Mouse (Mus musculus) MEL (cell line): ENCODE measurements around the gene Col15a1. TPM values are rescaled to one million over a fixed set of nuclear protein-coding genes. Genes with fewer than 3 reads are reported as not detected.

Experiments
- DNase-seq: peaks from one replicate; pipeline ENCODE4 v3.0.0; 2011; ENCODE audit warnings: low read depth, low spot score
- H3K27ac ChIP-seq: 2 replicates; pipeline ENCODE4 v1.5.1; 2012; ENCODE audit warnings: low read depth, mild to moderate bottlenecking, control low read depth, low read length, moderate library complexity; ENCODE audit not compliant: control insufficient read depth
- H3K27me3 ChIP-seq, 2 experiments: fragments of 150-350 bp in 1 of 2; sonication (generic) in 1 of 2; 2 replicates each; pipeline ENCODE4 v1.6.1; 2012; ENCODE audit warnings: low read length in 2 of 2, mild to moderate bottlenecking in 2 of 2, improper control_type of control experiment in 1 of 2, moderate library complexity in 1 of 2; ENCODE audit not compliant: insufficient read depth in 2 of 2, control insufficient read depth in 1 of 2
- H3K36me3 ChIP-seq, 2 experiments: 2 replicates each; pipeline ENCODE4 v1.6.1; 2012 to 2014; ENCODE audit warnings: low read length in 2 of 2, improper control_type of control experiment in 1 of 2, inconsistent platforms in 1 of 2, mild to moderate bottlenecking in 1 of 2; ENCODE audit not compliant: insufficient read depth in 2 of 2, control insufficient read depth in 1 of 2
- H3K4me1 ChIP-seq, 2 experiments: fragments of 150-350 bp in 1 of 2; sonication (generic) in 1 of 2; 2 replicates each; pipeline ENCODE4 v1.6.1; 2012; ENCODE audit warnings: low read length in 2 of 2, improper control_type of control experiment in 1 of 2, mild to moderate bottlenecking in 1 of 2; ENCODE audit not compliant: insufficient read depth in 2 of 2, control insufficient read depth in 1 of 2
- H3K4me3 ChIP-seq, 2 experiments: fragments of 150-350 bp in 1 of 2; sonication (generic) in 1 of 2; 2 replicates each; pipeline ENCODE4 v1.5.1; 2012; ENCODE audit warnings: low read depth in 2 of 2, low read length in 2 of 2, mild to moderate bottlenecking in 2 of 2, moderate library complexity in 2 of 2, control low read depth in 1 of 2, improper control_type of control experiment in 1 of 2; ENCODE audit not compliant: control insufficient read depth in 1 of 2, insufficient read depth in 1 of 2
- H3K79me2 ChIP-seq: 2 replicates; pipeline ENCODE4 v1.6.1; 2012; ENCODE audit warnings: mild to moderate bottlenecking, low read length, moderate library complexity; ENCODE audit not compliant: control insufficient read depth, poor library complexity, insufficient read depth
- H3K9ac ChIP-seq: 2 replicates; pipeline ENCODE4 v1.6.1; 2012; ENCODE audit warnings: low read depth, mild to moderate bottlenecking, control low read depth, low read length, moderate library complexity; ENCODE audit not compliant: control insufficient read depth, poor library complexity, severe bottlenecking
- H3K9me3 ChIP-seq: fragments of 150-350 bp; sonication (generic); replicated peaks from 2 replicates; pipeline ENCODE4 v1.6.1; 2012; ENCODE audit warnings: mild to moderate bottlenecking, low read length, improper control_type of control experiment, moderate library complexity; ENCODE audit not compliant: insufficient read depth
- BHLHE40 ChIP-seq: IDR thresholded peaks from 2 replicates; pipeline ENCODE4 v1.6.1; 2012; ENCODE audit warnings: low read depth, mild to moderate bottlenecking, inconsistent platforms, low read length, improper control_type of control experiment, borderline replicate concordance
- CHD1 ChIP-seq: IDR thresholded peaks from 2 replicates; pipeline ENCODE4 v1.6.1; 2012; ENCODE audit warnings: low read depth, mild to moderate bottlenecking, inconsistent platforms, low read length, improper control_type of control experiment
- CHD2 ChIP-seq: IDR thresholded peaks from 2 replicates; pipeline ENCODE4 v1.6.1; 2011; ENCODE audit warnings: low read length, improper control_type of control experiment
- CTCF ChIP-seq, 3 experiments: IDR thresholded peaks in 2 of 3; conservative IDR thresholded peaks in 1 of 3; 2 replicates each; pipeline ENCODE4 v1.5.1; 2011 to 2012; ENCODE audit warnings: low read length in 3 of 3, low read depth in 2 of 3, mild to moderate bottlenecking in 2 of 3, improper control_type of control experiment in 1 of 3, inconsistent platforms in 1 of 3, mixed read lengths in 1 of 3, moderate library complexity in 1 of 3; ENCODE audit not compliant: control insufficient read depth in 1 of 3, insufficient read depth in 1 of 3, poor library complexity in 1 of 3, severe bottlenecking in 1 of 3
- E2F4 ChIP-seq: IDR thresholded peaks from 2 replicates; pipeline ENCODE4 v1.6.1; 2011; ENCODE audit warnings: low read depth, low read length, improper control_type of control experiment, borderline replicate concordance
- ELF1 ChIP-seq: IDR thresholded peaks from 2 replicates; pipeline ENCODE4 v1.6.1; 2014; ENCODE audit warnings: low read depth, mild to moderate bottlenecking, inconsistent platforms, low read length, improper control_type of control experiment, moderate library complexity
- HCFC1 ChIP-seq: IDR thresholded peaks from 2 replicates; pipeline ENCODE4 v1.6.1; 2012; ENCODE audit warnings: low read depth, mild to moderate bottlenecking, inconsistent platforms, low read length, improper control_type of control experiment, moderate library complexity
- JUND ChIP-seq: IDR thresholded peaks from 2 replicates; pipeline ENCODE4 v1.6.1; 2011; ENCODE audit warnings: low read depth, mild to moderate bottlenecking, improper control_type of control experiment, low read length
- MYB ChIP-seq: IDR thresholded peaks from 2 replicates; pipeline ENCODE4 v1.6.1; 2011; ENCODE audit warnings: mild to moderate bottlenecking, low read depth, low read length, improper control_type of control experiment
- NELFE ChIP-seq: IDR thresholded peaks from 2 replicates; pipeline ENCODE4 v1.6.1; 2011; ENCODE audit warnings: low read depth, low read length, improper control_type of control experiment
- NRF1 ChIP-seq: IDR thresholded peaks from 2 replicates; pipeline ENCODE4 v1.6.1; 2014; ENCODE audit warnings: low read depth, mild to moderate bottlenecking, inconsistent platforms, low read length, improper control_type of control experiment, moderate library complexity; ENCODE audit not compliant: poor library complexity, insufficient read depth, severe bottlenecking
- POLR2AphosphoS2 ChIP-seq: IDR thresholded peaks from 2 replicates; pipeline ENCODE4 v1.6.1; 2011; ENCODE audit warnings: low read length, improper control_type of control experiment
- RAD21 ChIP-seq: IDR thresholded peaks from 2 replicates; pipeline ENCODE4 v1.6.1; 2011; ENCODE audit warnings: mild to moderate bottlenecking, low read depth, low read length, improper control_type of control experiment
- RCOR1 ChIP-seq: IDR thresholded peaks from 2 replicates; pipeline ENCODE4 v1.6.1; 2012; ENCODE audit warnings: low read depth, mild to moderate bottlenecking, inconsistent platforms, low read length, improper control_type of control experiment
- SIN3A ChIP-seq: IDR thresholded peaks from 2 replicates; pipeline ENCODE4 v1.6.1; 2012; ENCODE audit warnings: low read length, improper control_type of control experiment, inconsistent platforms
- SMC3 ChIP-seq: IDR thresholded peaks from 2 replicates; pipeline ENCODE4 v1.6.1; 2011; ENCODE audit warnings: low read depth, low read length, improper control_type of control experiment
- ZC3H11A ChIP-seq: IDR thresholded peaks from 2 replicates; pipeline ENCODE4 v1.6.1; 2012; ENCODE audit warnings: low read depth, mild to moderate bottlenecking, inconsistent platforms, low read length, improper control_type of control experiment
- ZKSCAN1 ChIP-seq: IDR thresholded peaks from 2 replicates; pipeline ENCODE4 v1.6.1; 2012; ENCODE audit warnings: low read depth, mild to moderate bottlenecking, inconsistent platforms, low read length, improper control_type of control experiment, moderate library complexity
- polyA plus RNA-seq, 2 experiments: library from polyadenylated mRNA; stranded (reverse) in 1 of 2; unstranded in 1 of 2; fragments of >175 nt in 1 of 2; fragments of >200 nt in 1 of 2; gene quantifications; 2 replicates each; pipeline versions ENCODE4 v1.2.1 to v1.2.4; 2012; ENCODE audit warnings: low replicate concordance in 2 of 2, low read depth in 1 of 2; ENCODE audit not compliant: insufficient read length in 2 of 2, insufficient read depth in 1 of 2, missing spikeins in 1 of 2
- total RNA-seq: library from RNA; depleted of rRNA; stranded (reverse); fragments of 300-350 nt; gene quantifications from 2 replicates; pipeline ENCODE4 v1.2.3, GENCODE M21; 2012

The Col15a1 gene
- total and polyA plus RNA-seq, 3 experiments = 2.2 to 2.6 TPM; not detected in 1

DNA sequence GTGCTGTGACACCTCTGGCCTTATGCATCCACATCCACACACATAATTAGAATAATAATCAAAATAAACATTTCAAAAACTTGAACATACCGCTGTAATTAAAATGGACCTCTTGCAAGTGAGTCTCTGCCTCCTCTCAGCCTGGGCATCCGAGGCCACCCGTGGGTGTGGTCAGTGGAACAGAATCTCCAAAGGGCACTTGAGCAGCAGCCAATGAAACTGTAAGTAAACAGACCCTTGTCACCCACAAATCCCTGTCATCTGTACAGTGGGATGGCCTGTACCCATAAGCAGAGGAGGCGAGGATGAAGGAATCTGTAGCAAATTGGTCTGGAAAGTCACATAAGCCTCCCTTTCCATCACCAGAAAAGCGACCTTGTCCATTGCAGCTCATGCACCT is 32.9 kb downstream of the Col15a1 start:
- peaks cover 0 to 27% of the 10 kb centered on the region in 2 experiments; a peak in 2 of 4 replicates for H3K36me3 ChIP-seq
- H3K27ac ChIP-seq = no peak overlapping the region
- DNase-seq = no peak
- H3K9me3 ChIP-seq = no peaks in the 10 kb centered on the region
- no peaks in the 10 kb centered on the region for H3K79me2 ChIP-seq
- peaks cover 7 to 34% of the 10 kb centered on the region in 2 experiments for H3K4me1 ChIP-seq
- TF ChIP-seq SIN3A = no peak
- TF ChIP-seq RCOR1 = no peak
- no peak overlapping the region for H3K9ac ChIP-seq
- no peak overlapping the region for H3K4me3 ChIP-seq
- H3K27me3 ChIP-seq = no peaks in the 10 kb centered on the region; a peak in 1 of 4 replicates

DNA sequence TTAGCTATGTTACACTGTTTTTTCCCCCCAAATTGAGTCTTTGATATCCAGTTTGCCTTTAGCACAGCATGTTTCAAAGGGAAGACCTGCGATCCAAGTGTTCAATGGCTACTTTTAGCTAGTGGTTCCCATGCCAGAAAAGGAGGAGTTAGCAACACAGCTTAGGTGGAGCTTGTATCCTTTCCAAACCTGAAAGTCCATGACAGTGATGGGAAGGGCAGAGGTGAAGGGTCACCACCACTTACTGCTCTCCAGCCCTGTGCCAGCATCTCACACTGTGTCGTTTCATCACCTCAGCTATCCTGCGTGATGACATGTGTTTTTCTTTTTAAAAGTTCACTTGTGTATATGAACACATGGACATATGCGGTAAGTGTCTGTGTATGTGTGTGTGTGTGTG is 34.2 kb downstream of the Col15a1 start:
- Histone ChIP-seq H3K27ac (no peak overlapping the region), H3K9me3 (no peaks in the 10 kb centered on the region)
- TF ChIP-seq E2F4 = no peak
- TF ChIP-seq RCOR1 = no peak
- TF ChIP-seq JUND = no peak
- TF ChIP-seq ELF1 = no peak
- TF ChIP-seq POLR2AphosphoS2 = no peak
- TF ChIP-seq MYB = no peak
- no peak for TF ChIP-seq CHD2
- TF ChIP-seq BHLHE40 = no peak
- no peak for TF ChIP-seq HCFC1
- TF ChIP-seq ZC3H11A = no peak
- no peak for TF ChIP-seq CHD1

DNA sequence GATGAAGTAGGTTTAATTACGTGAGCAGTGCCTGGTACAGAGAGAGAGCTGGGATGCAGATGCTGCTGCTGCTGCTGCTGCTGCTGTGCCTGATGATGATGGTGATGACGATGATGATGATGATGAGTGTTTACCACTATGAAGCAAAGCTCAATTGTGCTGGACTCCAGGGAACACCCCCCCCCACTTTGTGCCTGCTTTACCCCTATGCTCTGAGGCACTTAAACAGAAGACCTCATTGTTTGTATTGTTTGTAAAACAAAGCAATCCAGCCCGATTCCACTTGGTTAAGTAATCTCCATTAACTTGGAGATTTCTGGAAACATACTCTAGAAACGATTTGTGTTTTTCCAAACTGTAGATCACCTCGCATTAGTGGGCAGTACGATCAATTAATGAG is 36.7 kb downstream of the Col15a1 start:
- TF ChIP-seq ZC3H11A = no peak
- TF ChIP-seq SMC3 = no peak
- TF ChIP-seq NELFE = no peak
- no peak for TF ChIP-seq NRF1
- no peak for TF ChIP-seq ZKSCAN1
- TF ChIP-seq CTCF (IDR thresholded peaks at IDR 0.05 in 2 of 3, conservative IDR thresholded peaks at IDR 0.05 in 1 of 3; ENCODE audit: control insufficient read depth in 1 of 3, insufficient read depth in 1 of 3, low read depth in 2 of 3, low read length in 3 of 3, poor library complexity in 1 of 3, severe bottlenecking in 1 of 3) = no peak
- TF ChIP-seq JUND = no peak
- TF ChIP-seq RAD21 = no peak
- no peak for TF ChIP-seq MYB

More for the DNA sequence above, 34.2 kb downstream of the Col15a1 start:
- DNase-seq = no peak
- H3K9ac ChIP-seq = no peak overlapping the region
- H3K4me1 ChIP-seq = peaks cover 6 to 23% of the 10 kb centered on the region in 2 experiments
- H3K36me3 ChIP-seq = peaks cover 0 to 20% of the 10 kb centered on the region in 2 experiments; a peak in 2 of 4 replicates
- H3K79me2 ChIP-seq = no peaks in the 10 kb centered on the region
- no peak overlapping the region for H3K4me3 ChIP-seq
- H3K27me3 ChIP-seq = no peaks in the 10 kb centered on the region; a peak in 1 of 4 replicates

More for the DNA sequence above, 36.7 kb downstream of the Col15a1 start:
- no peaks in the 10 kb centered on the region for H3K79me2 ChIP-seq
- DNase-seq = no peak
- no peak overlapping the region for H3K27ac ChIP-seq
- no peak overlapping the region for H3K9ac ChIP-seq
- H3K4me1 ChIP-seq = peaks cover 0 to 5% of the 10 kb centered on the region in 2 experiments; a peak in 2 of 4 replicates
- H3K36me3 ChIP-seq = peaks cover 0 to 3% of the 10 kb centered on the region in 2 experiments; a peak in 2 of 4 replicates
- H3K27me3 ChIP-seq = no peaks in the 10 kb centered on the region; a peak in 1 of 4 replicates
- H3K9me3 ChIP-seq = no peaks in the 10 kb centered on the region
- no peak overlapping the region for H3K4me3 ChIP-seq
